Mouse (Mus musculus) left cerebral cortex, adult 2 months (tissue): Measurements from ENCODE around the gene Actn1. TPM values are rescaled to one million over a fixed set of nuclear protein-coding genes. Genes with fewer than 3 reads are reported as not detected.

Experiments used
- DNase-seq, 2 experiments: peaks; one replicate each; pipeline ENCODE4 v3.0.0; 2021 to 2022; ENCODE audit warnings: low spot score in 2 of 2, mixed read lengths in 1 of 2; ENCODE audit errors: extremely low spot score in 1 of 2
- H3K27ac ChIP-seq: fragments of 200-600 bp; 2 replicates; pipeline ENCODE4 v1.8.1; 2022
- H3K4me3 ChIP-seq: fragments of 200-600 bp; 2 replicates; pipeline ENCODE4 v1.8.1; 2022
- CTCF ChIP-seq: fragments of 200-600 bp; IDR thresholded peaks from 2 replicates; pipeline ENCODE4 v1.8.1; 2022; ENCODE audit warnings: antibody characterized with exemption, mild to moderate bottlenecking, moderate library complexity
- intact Hi-C: fragments of 180-260 bp; cut with DNase I; formaldehyde crosslinking; loops from one replicate; pipeline ENCODE4 v1.15.1; 2025
- total RNA-seq, 2 experiments: library from RNA; stranded (reverse); gene quantifications; 2 replicates each; pipeline ENCODE4 v1.2.3; 2021

Gene Actn1
- total RNA-seq, 2 experiments from 2014 or later: 125 to 130 TPM

DNA sequence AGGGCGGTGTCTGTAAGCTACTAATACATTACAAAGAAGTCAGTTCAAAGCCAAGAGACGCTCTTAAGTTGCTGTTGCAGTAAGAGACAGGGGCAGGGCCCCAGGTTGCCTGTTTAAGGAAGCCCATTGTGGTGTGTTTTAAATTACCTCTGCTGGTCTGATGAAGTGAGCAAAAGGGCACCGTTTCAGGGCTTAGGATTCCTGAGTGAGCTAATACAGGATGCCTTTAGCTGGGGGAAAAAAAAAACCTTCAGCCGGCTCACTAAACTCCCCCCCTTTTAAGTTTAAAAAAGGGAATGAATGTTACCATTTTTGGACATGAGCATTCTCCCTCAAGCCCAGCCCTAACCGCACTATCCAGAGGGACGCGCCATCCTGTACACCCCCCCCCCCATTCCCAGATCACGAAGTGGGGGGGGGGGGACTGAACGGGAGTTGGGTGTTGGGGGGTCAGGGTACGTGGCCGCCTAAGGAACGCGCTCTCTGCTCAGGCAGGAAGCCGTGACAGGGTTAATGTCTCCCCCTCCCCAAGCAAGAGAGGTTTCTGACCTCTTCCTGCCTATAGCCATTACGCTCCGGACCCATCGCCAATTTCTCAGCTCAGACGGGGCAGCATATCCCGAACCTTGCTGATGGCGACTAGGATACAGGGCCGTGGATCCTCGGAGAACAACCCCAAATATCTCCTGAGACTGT, 1.5 kb downstream of the Actn1 start:
- no peak for DNase-seq

GRCm38 (mm10) chr12:80251978-80252377, 8.2 kb downstream of the Actn1 start:
- no peak for DNase-seq
- H3K27ac ChIP-seq: no peak overlapping the region
- intact Hi-C loops: no loop called here
- no peak overlapping the region for H3K4me3 ChIP-seq
- TF ChIP-seq CTCF: no peak

More for the DNA sequence above, 1.5 kb downstream of the Actn1 start:
- intact Hi-C loops: loop anchor here (2.0 to 5.0 kb wide), 5 partner anchors 60 to 129 kb away; no protein-coding TSS in a partner anchor
- peak overlapping the region; percentile 84 for H3K4me3 ChIP-seq
- no peak for TF ChIP-seq CTCF
- H3K27ac ChIP-seq: peak overlapping the region; percentile 87

DNA sequence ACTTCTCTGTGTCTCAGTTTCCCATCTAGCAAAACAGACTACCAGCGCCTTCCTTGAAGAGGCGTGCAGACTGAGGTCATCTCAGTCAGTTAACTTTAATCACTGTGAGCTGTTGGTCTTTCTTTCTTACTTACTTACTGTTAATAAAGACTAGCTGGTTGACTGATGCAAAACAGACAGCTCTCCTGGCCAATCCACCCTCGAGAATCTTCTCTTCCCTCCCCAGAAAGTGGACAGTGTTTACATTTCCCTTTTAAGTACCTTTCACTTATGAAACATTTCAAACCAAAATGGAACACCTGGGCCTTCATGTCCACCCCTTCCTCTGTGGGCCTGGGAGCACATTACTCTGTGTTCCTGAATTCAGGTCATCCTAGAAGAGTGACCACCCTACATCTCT, 8.6 kb downstream of the Actn1 start:
- DNase-seq: no peak
- TF ChIP-seq CTCF: no peak
- intact Hi-C loops: no loop called here
- no peak overlapping the region for H3K4me3 ChIP-seq
- no peak overlapping the region for H3K27ac ChIP-seq

DNA sequence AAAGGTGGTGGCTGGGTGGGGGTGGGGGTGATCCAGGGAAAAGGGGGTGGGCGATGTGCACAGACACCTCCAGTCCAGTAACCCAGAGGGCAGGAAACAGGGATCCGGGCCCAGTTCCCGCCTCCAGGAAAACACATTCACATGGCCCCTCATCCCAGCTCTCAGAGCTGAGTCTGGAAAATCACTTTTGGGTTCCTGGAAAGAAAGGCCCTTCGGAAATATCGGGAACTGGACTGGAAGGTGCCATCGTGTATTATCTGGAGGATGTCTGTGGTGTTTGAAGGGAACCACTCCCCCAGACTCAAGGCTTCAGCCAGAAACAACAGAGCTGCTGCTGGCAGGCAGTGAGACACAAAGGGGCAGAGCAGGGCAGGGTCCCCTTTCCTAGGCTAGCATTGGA, 10.6 kb downstream of the Actn1 start:
- no peak for TF ChIP-seq CTCF
- intact Hi-C loops: no loop called here
- H3K27ac ChIP-seq: no peak overlapping the region
- no peak overlapping the region for H3K4me3 ChIP-seq
- no peak for DNase-seq

GRCm38 (mm10) chr12:80247067-80247466, 13.1 kb downstream of the Actn1 start:
- no peak for TF ChIP-seq CTCF
- Histone ChIP-seq H3K4me3 (no peak overlapping the region), H3K27ac (no peak overlapping the region)
- no peak for DNase-seq
- intact Hi-C loops: no loop called here

DNA sequence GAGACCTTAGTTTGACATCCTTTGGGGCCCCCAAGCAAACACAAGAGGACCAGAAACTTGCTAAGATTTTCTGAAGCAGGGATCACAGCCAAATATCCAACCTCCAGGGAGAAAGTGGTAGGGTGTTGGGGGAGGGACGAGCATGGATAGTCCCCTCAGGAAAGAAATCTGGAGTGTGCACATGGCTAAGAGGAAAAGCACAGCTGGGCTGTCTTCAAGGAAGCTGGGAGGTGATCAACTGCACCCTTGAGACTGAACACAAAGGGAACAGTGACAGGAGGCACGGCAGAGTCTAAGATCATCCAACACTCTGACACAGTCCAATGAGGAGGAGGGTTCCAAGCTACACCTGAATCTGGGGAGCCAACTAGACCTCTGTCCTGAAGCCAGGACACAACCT, 13.7 kb downstream of the Actn1 start:
- no peak overlapping the region for H3K27ac ChIP-seq
- no peak overlapping the region for H3K4me3 ChIP-seq
- TF ChIP-seq CTCF: no peak
- intact Hi-C loops: no loop called here
- no peak for DNase-seq

GRCm38 (mm10) chr12:80244755-80245154, 15.4 kb downstream of the Actn1 start:
- Histone ChIP-seq H3K27ac (0 out of 2 replicates have a peak overlapping the region, but pooled peaks have one; percentile 32), H3K4me3 (no peak overlapping the region)
- DNase-seq: no peak
- TF ChIP-seq CTCF: no peak
- intact Hi-C loops: no loop called here

DNA sequence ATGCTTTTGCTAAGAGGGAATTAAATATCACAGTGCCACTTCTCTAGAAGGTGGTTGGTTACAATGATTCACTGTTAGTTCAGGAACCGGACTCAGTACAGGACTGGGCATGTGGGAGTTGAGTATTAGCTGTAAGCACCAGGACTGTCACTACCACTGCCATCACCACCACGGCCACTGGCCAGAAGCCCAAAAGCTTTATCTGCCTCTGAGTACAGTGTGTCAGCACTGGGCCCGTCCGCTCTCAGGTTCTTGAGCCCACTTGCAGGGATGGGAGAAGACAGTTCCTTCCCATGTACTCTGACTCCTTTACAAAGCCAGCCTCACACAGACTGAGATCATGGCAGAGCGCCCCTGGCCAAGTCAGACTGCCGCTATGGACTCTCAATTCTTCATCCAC, 16.0 kb downstream of the Actn1 start:
- H3K27ac ChIP-seq: 0 out of 2 replicates have a peak overlapping the region, but pooled peaks have one; percentile 32
- intact Hi-C loops: no loop called here
- peak in 1 of 2 experiments; percentile 32 for DNase-seq
- no peak for TF ChIP-seq CTCF
- H3K4me3 ChIP-seq: no peak overlapping the region

- TF ChIP-seq CTCF: no peak
- Histone ChIP-seq H3K27ac (no peak overlapping the region), H3K4me3 (no peak overlapping the region)
- DNase-seq: no peak
- intact Hi-C loops: no loop called here
These were observed 16.8 kb downstream of the Actn1 start for GRCm38 (mm10) chr12:80243335-80243734.

- Histone ChIP-seq H3K4me3 (no peak overlapping the region), H3K27ac (peak overlapping the region; percentile 70)
- DNase-seq: peak; percentile 80 to 82
- no peak for TF ChIP-seq CTCF
- intact Hi-C loops: no loop called here
These were observed 20.7 kb downstream of the Actn1 start for GRCm38 (mm10) chr12:80239445-80239844.

DNA sequence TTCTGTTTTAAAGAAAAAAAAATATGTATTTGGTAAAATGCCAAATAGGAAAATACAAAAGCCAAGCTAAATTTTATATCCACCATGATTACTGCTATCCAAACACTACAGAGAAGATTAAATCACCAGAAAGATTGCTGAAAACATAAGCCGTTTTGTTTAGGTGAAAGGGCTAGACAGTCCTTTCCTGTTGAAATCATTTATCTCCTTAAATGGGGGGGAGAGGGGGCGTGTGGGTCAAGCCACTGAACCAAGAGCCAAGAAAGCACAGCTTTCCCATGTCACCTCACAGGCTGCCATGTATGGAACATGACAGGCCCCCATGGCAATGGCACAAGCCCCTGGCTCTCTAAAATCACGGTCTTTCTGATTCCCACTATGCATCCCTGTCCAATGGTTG, 21.6 kb downstream of the Actn1 start:
- Histone ChIP-seq H3K4me3 (no peak overlapping the region), H3K27ac (no peak overlapping the region)
- TF ChIP-seq CTCF: no peak
- no peak for DNase-seq
- intact Hi-C loops: no loop called here

DNA sequence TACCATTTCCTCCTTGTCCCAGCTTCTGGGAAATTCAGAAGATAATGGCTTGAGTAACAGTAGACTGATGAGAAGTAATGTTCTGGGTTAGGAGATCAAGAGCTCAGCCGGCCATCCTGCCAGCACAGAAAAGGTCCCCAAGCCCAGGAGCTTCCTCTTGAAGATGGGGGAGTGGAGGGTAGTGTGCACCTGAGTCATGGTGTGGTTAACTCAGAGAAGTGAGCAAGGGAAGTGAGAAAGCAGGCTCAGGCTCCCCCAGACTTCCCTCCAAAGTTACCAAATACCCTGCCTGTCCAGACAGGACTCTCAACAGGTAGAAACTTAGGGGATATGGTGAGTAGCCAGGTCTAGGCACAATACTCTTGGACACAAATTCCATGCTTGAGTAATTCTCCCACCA, 24.9 kb downstream of the Actn1 start:
- intact Hi-C loops: no loop called here
- no peak overlapping the region for H3K4me3 ChIP-seq
- no peak for DNase-seq
- H3K27ac ChIP-seq: no peak overlapping the region
- TF ChIP-seq CTCF: no peak

DNA sequence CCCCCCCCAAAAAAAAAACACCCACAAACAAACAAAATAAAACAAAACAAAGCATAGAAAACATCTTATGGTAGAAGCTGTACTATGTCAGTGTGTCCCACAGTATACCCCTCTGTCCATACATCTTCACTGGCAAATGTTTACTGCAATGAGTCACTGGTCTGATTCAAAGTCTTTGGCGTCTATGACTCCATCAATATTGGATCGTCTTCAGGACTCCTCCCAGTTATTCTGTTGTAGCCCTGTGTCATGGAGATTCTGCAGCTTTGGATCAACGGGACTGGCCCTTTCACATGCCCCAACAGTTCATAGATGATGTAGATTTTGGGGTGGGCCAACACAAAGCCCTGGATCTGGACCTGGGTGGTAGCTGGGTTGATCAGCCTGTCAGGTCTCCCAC, 25.9 kb downstream of the Actn1 start:
- H3K4me3 ChIP-seq: no peak overlapping the region
- no peak for DNase-seq
- no peak for TF ChIP-seq CTCF
- intact Hi-C loops: no loop called here
- no peak overlapping the region for H3K27ac ChIP-seq
